Mouse (Mus musculus) forebrain, postnatal 0 days (tissue): ENCODE measurements at regions not wholly inside any gene's neighbourhood (a gene's known extent, or its start where the extent isn't known, plus 50 kb on each side); places are given as distances from the start of the nearest gene placed in this dataset.
A peak's percentile ranks its signal among the peaks of the same experiment; 100 is the strongest.
"Not testable (repeated sequence)": the region's sequence is repeated elsewhere in the genome, so short reads cannot be mapped to it uniquely, and the experiment has no call there.

Source experiments
- ATAC-seq: fragments of 200-750 bp; cut with Nextera tagmentation; 2 replicates; pipeline ENCODE4 v1.8.0; 2017; ENCODE audit warnings: mild to moderate bottlenecking, moderate library complexity
- DNase-seq: peaks from one replicate; pipeline ENCODE4 v3.0.0-alpha.2; 2015
- H3K27ac ChIP-seq: fragments of 300-500 bp; sonication (generic); 2 replicates; pipeline ENCODE4 v1.5.1; 2014; ENCODE audit warnings: low read depth, mild to moderate bottlenecking, antibody characterized with exemption, low read length, moderate library complexity, mixed read lengths
- H3K27me3 ChIP-seq: fragments of 300-500 bp; sonication (generic); 2 replicates; pipeline ENCODE4 v1.6.1; 2014; ENCODE audit warnings: mild to moderate bottlenecking, low read length, mixed read lengths; ENCODE audit not compliant: insufficient read depth
- H3K36me3 ChIP-seq: fragments of 300-500 bp; sonication (generic); 2 replicates; pipeline ENCODE4 v1.6.1; 2014; ENCODE audit warnings: mild to moderate bottlenecking, moderate library complexity; ENCODE audit not compliant: insufficient read depth
- H3K4me1 ChIP-seq: fragments of 300-500 bp; sonication (generic); 2 replicates; pipeline ENCODE4 v1.6.1; 2014; ENCODE audit warnings: antibody characterized with exemption; ENCODE audit not compliant: insufficient read depth
- H3K4me2 ChIP-seq: fragments of 300-500 bp; sonication (generic); 2 replicates; pipeline ENCODE4 v1.6.1; 2014; ENCODE audit warnings: low read depth, mild to moderate bottlenecking, moderate library complexity
- H3K4me3 ChIP-seq: fragments of 300-500 bp; sonication (generic); 2 replicates; pipeline ENCODE4 v1.5.1; 2014; ENCODE audit warnings: low read depth, low read length, mixed read lengths
- H3K9ac ChIP-seq: fragments of 300-500 bp; sonication (generic); 2 replicates; pipeline ENCODE4 v1.6.1; 2014; ENCODE audit warnings: mild to moderate bottlenecking
- H3K9me3 ChIP-seq: fragments of 300-500 bp; sonication (generic); 2 replicates; pipeline ENCODE4 v1.6.1; 2016; ENCODE audit warnings: low read length
- CTCF ChIP-seq: sonication (generic); IDR thresholded peaks from 2 replicates; pipeline ENCODE4 v1.5.1; 2016; ENCODE audit warnings: antibody characterized with exemption, control low read depth, low read depth
- WGBS: fragments of 180-500 bp; shearing (Covaris S2); extraction: QIAGEN DNeasy Blood & Tissue Kit; methylation state at CpG from one replicate; pipeline ENCODE4 v1.1.7; 2014; 5-methylcytosine and 5-hydroxymethylcytosine counted together

DNA sequence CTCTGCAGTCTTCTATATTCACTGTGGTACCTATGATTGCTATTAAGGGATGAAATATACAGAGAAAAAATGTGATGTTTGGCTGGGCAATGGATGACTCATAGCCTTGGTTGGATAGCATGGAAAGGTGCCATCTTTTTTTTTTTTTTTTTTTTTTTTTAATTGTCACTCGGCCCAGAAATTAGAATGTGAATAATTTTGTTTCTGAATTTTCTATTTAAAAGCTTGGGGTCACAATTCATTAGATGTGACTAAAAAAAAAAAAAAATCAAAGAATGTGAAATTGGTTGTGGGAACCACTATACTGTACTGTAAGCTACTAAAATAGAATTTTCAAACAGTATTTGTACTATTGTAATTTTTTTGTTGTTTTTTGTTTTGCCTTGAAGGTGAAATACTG is 549.3 kb downstream of the Epha7 start:
- Histone ChIP-seq H3K4me2 (no peak overlapping the region), H3K4me1 (no peaks in the 10 kb centered on the region), H3K36me3 (no peaks in the 10 kb centered on the region), H3K4me3 (no peak overlapping the region), H3K9me3 (no peaks in the 10 kb centered on the region), H3K9ac (no peak overlapping the region), H3K27ac (no peak overlapping the region), H3K27me3 (no peaks in the 10 kb centered on the region)
- TF ChIP-seq CTCF = no peak
- DNase-seq (no peak), ATAC-seq (no peak)
- WGBS = 64% methylated on average over 1 of the region's 1 CpGs

DNA sequence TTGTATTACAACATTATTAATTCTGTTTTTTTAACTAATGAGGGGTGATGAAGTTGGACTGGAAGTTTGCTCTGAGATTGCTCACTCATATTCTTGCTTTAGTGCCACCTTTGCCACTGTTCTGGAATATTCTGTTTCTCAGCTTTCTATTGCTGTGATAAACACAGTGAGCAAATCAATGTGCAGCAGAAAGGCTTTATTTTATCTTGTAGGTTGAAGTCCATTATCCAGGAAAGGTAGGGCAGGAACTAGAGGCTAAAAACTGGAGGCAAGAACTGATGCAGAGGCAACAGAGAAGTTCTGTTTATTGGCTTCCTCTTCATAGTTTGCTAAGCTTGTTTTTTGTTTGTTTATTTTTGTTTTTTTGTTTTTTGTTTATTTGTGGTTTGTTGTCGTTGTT is 576.4 kb downstream of the Epha7 start:
- H3K4me1 ChIP-seq = no peaks in the 10 kb centered on the region
- no peaks in the 10 kb centered on the region for H3K9me3 ChIP-seq
- no peak for DNase-seq
- 89% methylated on average over 1 of the region's 1 CpGs for WGBS
- no peak overlapping the region for H3K27ac ChIP-seq
- no peak for ATAC-seq
- no peak overlapping the region for H3K4me2 ChIP-seq
- H3K4me3 ChIP-seq = no peak overlapping the region
- no peaks in the 10 kb centered on the region for H3K27me3 ChIP-seq
- H3K9ac ChIP-seq = no peak overlapping the region
- H3K36me3 ChIP-seq = no peaks in the 10 kb centered on the region
- no peak for TF ChIP-seq CTCF

DNA sequence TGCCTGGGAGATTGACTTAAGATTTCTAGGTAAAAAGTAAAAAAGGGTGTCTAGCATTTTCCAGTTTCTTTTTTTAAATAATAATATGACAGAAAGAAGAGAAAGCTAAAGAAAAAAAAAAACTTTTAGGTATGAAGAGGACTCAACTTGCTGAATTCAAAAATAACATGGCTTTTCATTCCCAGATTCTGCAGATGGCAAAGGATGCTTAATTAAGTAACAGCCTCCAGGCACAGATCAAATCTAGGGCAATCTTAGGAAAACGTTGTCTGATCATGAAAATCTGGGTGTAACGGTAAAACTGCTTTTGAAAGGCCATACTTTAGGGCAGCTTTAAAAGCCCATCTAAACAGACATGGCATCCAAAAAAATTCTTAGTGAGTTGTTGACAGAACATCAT is 577.4 kb downstream of the Epha7 start:
- H3K27me3 ChIP-seq = no peaks in the 10 kb centered on the region
- ATAC-seq = no peak
- TF ChIP-seq CTCF = no peak
- H3K4me1 ChIP-seq = no peaks in the 10 kb centered on the region
- no peaks in the 10 kb centered on the region for H3K9me3 ChIP-seq
- no peaks in the 10 kb centered on the region for H3K36me3 ChIP-seq
- H3K4me2 ChIP-seq = no peak overlapping the region
- H3K4me3 ChIP-seq = no peak overlapping the region
- DNase-seq = no peak
- H3K9ac ChIP-seq = no peak overlapping the region
- H3K27ac ChIP-seq = no peak overlapping the region
- 60% methylated on average over 2 of the region's 2 CpGs for WGBS

DNA sequence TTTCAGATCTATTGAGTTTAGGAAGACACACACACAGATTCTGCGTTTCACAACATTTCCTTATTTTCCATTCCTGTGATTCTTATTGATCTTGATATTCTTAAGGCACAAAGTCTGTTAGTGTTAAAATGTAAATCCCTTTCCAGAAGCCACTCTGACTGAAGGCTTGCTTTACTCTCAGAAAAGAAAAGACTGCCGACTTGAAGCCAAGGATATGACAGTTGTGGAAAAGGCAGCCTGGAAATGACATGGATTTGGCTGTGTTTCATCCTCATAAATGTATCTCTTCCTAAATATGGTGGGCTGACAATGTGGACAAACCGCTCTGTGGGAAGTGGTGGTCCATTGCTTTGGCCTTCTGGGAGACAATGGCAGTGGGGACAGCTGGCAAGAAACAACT is 589.2 kb downstream of the Epha7 start:
- H3K27me3 ChIP-seq = no peaks in the 10 kb centered on the region
- TF ChIP-seq CTCF = no peak
- no peaks in the 10 kb centered on the region for H3K36me3 ChIP-seq
- peak; percentile 53 for ATAC-seq
- H3K27ac ChIP-seq = no peak overlapping the region
- DNase-seq = peak; percentile 32
- H3K4me3 ChIP-seq = no peak overlapping the region
- no peak overlapping the region for H3K4me2 ChIP-seq
- no peaks in the 10 kb centered on the region for H3K4me1 ChIP-seq
- H3K9me3 ChIP-seq = no peaks in the 10 kb centered on the region
- H3K9ac ChIP-seq = no peak overlapping the region
- WGBS = 54% methylated on average over 3 of the region's 3 CpGs

DNA sequence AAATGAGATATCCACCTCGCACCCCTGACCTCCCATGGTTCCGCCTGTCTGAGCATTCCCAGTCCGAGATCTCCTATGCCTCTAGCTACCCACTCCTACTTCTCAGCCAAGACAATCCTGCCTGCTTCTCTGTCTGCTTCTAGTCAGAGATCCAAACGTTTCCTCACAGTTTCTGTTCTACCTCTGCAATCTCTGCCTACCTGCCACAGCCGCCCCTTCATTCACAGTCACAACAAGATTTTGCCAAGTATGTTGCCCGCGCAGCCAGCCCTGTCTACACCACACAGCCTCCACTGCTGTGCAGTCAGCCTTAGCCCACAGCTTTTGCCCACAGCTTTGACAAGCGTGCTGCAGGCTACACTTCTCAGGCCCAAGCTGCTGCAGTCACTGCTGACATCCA is 601.7 kb downstream of the Epha7 start:
- WGBS = 91% methylated on average over 8 of the region's 8 CpGs
- no peaks in the 10 kb centered on the region for H3K27me3 ChIP-seq
- no peak overlapping the region for H3K4me2 ChIP-seq
- no peak for DNase-seq
- no peak for ATAC-seq
- H3K27ac ChIP-seq = no peak overlapping the region
- H3K9ac ChIP-seq = no peak overlapping the region
- H3K4me3 ChIP-seq = no peak overlapping the region
- H3K36me3 ChIP-seq = no peaks in the 10 kb centered on the region
- no peaks in the 10 kb centered on the region for H3K4me1 ChIP-seq
- H3K9me3 ChIP-seq = no peaks in the 10 kb centered on the region
- no peak for TF ChIP-seq CTCF

DNA sequence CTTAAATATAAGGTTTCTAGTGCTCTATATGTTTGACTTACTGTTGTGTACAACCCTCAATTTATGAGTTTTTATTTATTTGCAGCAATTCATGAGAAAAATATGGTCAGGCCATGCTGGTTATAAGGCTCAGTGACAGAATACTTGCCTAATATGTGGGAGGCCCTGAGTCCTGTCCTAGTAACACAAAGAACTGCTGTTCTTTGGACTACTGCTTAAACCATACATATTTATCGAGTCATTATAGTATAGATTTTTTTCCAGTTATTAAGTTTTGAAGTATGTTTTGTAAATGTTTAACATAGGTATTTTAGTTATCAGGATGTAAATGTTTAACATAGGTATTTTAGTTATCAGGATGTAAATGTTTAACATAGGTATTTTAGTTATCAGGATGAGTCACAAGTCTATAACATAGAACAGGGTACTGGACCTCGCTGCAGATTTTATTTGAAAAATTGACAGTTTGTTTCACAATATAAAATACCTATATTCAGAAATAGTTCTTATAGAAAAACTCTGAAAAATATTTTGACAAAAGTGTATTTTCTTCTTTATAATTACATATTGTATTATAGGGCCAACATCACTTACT is 607.4 kb downstream of the Epha7 start:
- Histone ChIP-seq H3K27ac (no peak overlapping the region), H3K36me3 (no peaks in the 10 kb centered on the region), H3K4me3 (no peak overlapping the region), H3K9me3 (no peaks in the 10 kb centered on the region), H3K4me2 (no peak overlapping the region), H3K27me3 (no peaks in the 10 kb centered on the region), H3K9ac (no peak overlapping the region), H3K4me1 (no peaks in the 10 kb centered on the region)
- 94% methylated on average over 2 of the region's 2 CpGs for WGBS
- ATAC-seq (no peak), DNase-seq (no peak)
- no peak for TF ChIP-seq CTCF

DNA sequence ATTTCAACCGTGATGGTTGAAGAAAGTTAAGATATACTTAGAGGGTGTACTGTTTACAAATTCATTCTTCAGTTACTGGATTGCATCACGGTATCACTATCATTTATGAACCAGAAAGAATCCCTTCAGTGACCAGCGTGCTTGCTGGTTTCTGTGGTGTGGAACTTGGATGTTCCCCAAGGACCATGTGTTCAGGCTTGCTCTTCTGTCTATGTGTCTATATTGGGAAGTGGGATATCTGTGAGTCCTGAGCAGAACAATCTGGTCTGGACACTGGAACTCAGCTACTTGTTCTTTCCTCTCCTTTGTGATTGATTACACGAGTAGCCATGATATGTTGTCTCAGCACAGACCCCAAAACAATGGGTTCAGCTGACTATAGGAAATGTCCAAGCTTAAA is 618.6 kb downstream of the Epha7 start:
- H3K9me3 ChIP-seq = not testable (repeated sequence)

DNA sequence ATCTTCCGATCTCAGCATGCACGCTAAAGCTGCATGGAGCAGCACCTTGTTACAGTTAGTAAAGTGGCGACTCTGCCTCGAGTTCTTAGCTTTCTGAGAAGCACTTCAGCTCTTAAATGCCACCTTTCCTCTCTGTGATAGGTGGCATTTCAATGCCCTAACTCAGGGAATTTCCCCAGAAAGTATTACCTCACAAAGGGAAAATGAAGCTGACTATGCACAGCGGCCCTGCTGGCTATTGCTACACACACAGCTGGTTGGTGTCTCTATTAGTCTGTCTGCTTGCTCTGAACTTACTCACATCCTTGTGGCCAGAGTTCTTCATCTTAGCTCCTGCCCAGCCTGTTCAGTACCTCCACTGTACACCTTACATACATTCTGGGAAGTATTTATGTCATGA is 650.4 kb downstream of the Epha7 start:
- no peak for TF ChIP-seq CTCF
- H3K4me1 ChIP-seq = no peaks in the 10 kb centered on the region
- no peak overlapping the region for H3K4me3 ChIP-seq
- 83% methylated on average over 5 of the region's 5 CpGs for WGBS
- H3K27ac ChIP-seq = no peak overlapping the region
- ATAC-seq (no peak), DNase-seq (no peak)
- no peaks in the 10 kb centered on the region for H3K9me3 ChIP-seq
- H3K27me3 ChIP-seq = no peaks in the 10 kb centered on the region
- no peak overlapping the region for H3K9ac ChIP-seq
- no peak overlapping the region for H3K4me2 ChIP-seq
- H3K36me3 ChIP-seq = no peaks in the 10 kb centered on the region

More for the DNA sequence above, 618.6 kb downstream of the Epha7 start:
- not testable (repeated sequence) for H3K9ac ChIP-seq, ATAC-seq, H3K27me3 ChIP-seq, H3K4me3 ChIP-seq, DNase-seq, H3K4me1 ChIP-seq, H3K27ac ChIP-seq, H3K4me2 ChIP-seq, H3K36me3 ChIP-seq
- 84% methylated on average over 4 of the region's 4 CpGs for WGBS
